Mouse (Mus musculus): ENCODE data around the gene Tmem132b.

DNA sequence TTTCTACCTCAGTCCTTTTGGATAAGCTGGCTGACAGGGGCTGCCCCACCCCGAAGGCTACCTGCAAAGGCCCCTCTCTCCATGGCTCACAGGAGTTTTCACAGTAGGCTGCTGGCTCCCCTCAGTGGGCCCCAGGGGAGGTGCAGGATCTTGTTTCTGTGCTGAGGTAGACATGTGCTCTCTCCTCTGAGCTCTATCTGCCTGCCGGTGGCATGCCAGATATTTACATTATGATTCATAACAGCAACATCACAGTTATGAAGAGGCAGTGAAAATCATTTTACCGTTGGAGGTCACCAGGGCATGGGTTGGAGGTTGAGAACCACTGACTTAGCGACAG lies 43.5 kb upstream of the Tmem132b start:
- TF ChIP-seq CTCF (conservative IDR thresholded peaks at IDR 0.05; ENCODE audit: insufficient read depth, insufficient read length, low read depth, low read length) (no peak; the same call in 1 of the 2 replicates), POLR2A (IDR thresholded peaks at IDR 0.05; ENCODE audit: low read depth, low read length) (no peak)
